Mouse (Mus musculus): ENCODE measurements around the gene Slc4a10.

DNA sequence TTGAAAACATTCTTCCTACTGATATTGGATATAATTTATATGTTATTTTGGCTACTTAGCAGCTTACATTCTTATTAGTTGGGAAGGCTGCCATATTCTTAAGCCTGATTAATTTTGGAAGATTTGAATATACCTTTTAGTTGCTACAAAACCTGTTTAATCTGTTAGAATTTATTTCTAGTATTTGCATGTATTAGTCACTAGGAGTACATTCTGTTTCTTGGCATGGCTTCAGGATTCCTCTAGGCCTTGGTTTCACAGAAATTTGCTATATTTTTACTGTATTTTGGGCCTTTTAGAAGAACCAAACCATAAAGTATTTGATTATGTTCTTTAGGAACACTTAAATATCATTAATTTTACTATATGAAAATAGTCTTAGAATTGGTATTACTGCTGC, 103.2 kb downstream of the Slc4a10 start:
- no peak for TF ChIP-seq CTCF (IDR thresholded peaks at IDR 0.05; ENCODE audit: extremely low read depth, insufficient read length, insufficient replicate concordance, low read depth, low read length)
- no peak for TF ChIP-seq POLR2A (IDR thresholded peaks at IDR 0.05; ENCODE audit: low read depth, low read length)

Measured in small intestine, adult 2 months (tissue).